Mouse (Mus musculus): ENCODE results near the gene Apmap. TPM values are rescaled to one million over a fixed set of nuclear protein-coding genes. Genes with fewer than 3 reads are reported as not detected.
A peak's percentile ranks its signal among the peaks of the same experiment; 100 is the strongest.

Apmap gene
- polyA plus RNA-seq (2015; fragmentation: Nextera tagmentation; extraction: Ambion mirVana) = 62.5 and 63.1 TPM in 2 replicates

- Histone ChIP-seq H3K36me3 (ENCODE audit: insufficient read depth, low read length) (no peaks in the 10 kb centered on the region), H3K9ac (ENCODE audit: low read depth, low read length) (peak within 1 kb of the TSS; percentile 80), H3K27ac (peak within 1 kb of the TSS; percentile 20), H3K4me2 (ENCODE audit: low read length) (peak within 1 kb of the TSS; percentile 75), H3K27me3 (ENCODE audit: insufficient read depth, low read length) (no peaks in the 10 kb centered on the region), H3K4me1 (replicated peaks; ENCODE audit: insufficient read depth, low read length) (0 out of 2 replicates have a peak, but pooled peaks cover 6% of the 10 kb centered on the region), H3K4me3 (replicated peaks; ENCODE audit: low read depth, low read length) (peak within 1 kb of the TSS; percentile 87), H3K9me3 (replicated peaks; ENCODE audit: low read length) (no peaks in the 10 kb centered on the region)
- peak; percentile 46 for TF ChIP-seq CTCF (IDR thresholded peaks at IDR 0.05; ENCODE audit: low read depth)
- WGBS = under 1% methylated on average over 42 of the region's 42 CpGs
- peak; percentile 97 for ATAC-seq (replicated peaks; ENCODE audit: low FRiP score, low read depth)
- DNase-seq (ENCODE audit: low spot score) = peak; percentile 98
Measured at GRCm38 (mm10) chr2:150608087-150608799, at the start of gene Apmap. TSS of gene Apmap (minus strand) at chr2:150608567.

GRCm38 (mm10) chr2:150656975-150657768 is 48.8 kb upstream of the Apmap start:
- no peak overlapping the region for H3K9ac ChIP-seq (ENCODE audit: low read depth, low read length)
- TF ChIP-seq CTCF (IDR thresholded peaks at IDR 0.05; ENCODE audit: low read depth) = no peak
- no peak overlapping the region for H3K4me2 ChIP-seq (ENCODE audit: low read length)
- ATAC-seq (replicated peaks; ENCODE audit: low FRiP score, low read depth) = peak; percentile 66
- H3K9me3 ChIP-seq (replicated peaks; ENCODE audit: low read length) = no peaks in the 10 kb centered on the region
- H3K4me3 ChIP-seq (replicated peaks; ENCODE audit: low read depth, low read length) = no peak overlapping the region
- WGBS = 38% methylated on average over 8 of the region's 8 CpGs
- DNase-seq (ENCODE audit: low spot score) = no peak
- H3K4me1 ChIP-seq (replicated peaks; ENCODE audit: insufficient read depth, low read length) = no peaks in the 10 kb centered on the region
- no peaks in the 10 kb centered on the region for H3K27me3 ChIP-seq (ENCODE audit: insufficient read depth, low read length)
- H3K27ac ChIP-seq = peak overlapping the region; percentile 47; the same call in 1 of the 2 replicates
- no peaks in the 10 kb centered on the region for H3K36me3 ChIP-seq (ENCODE audit: insufficient read depth, low read length)

GRCm38 (mm10) chr2:150656112-150656511 is 47.7 kb upstream of the Apmap start:
- Histone ChIP-seq H3K36me3 (ENCODE audit: insufficient read depth, low read length) (no peaks in the 10 kb centered on the region), H3K9me3 (replicated peaks; ENCODE audit: low read length) (no peaks in the 10 kb centered on the region), H3K4me3 (replicated peaks; ENCODE audit: low read depth, low read length) (no peak overlapping the region), H3K9ac (ENCODE audit: low read depth, low read length) (no peak overlapping the region), H3K4me1 (replicated peaks; ENCODE audit: insufficient read depth, low read length) (0 out of 2 replicates have a peak, but pooled peaks cover 3% of the 10 kb centered on the region), H3K4me2 (ENCODE audit: low read length) (no peak overlapping the region), H3K27ac (no peak overlapping the region), H3K27me3 (ENCODE audit: insufficient read depth, low read length) (no peaks in the 10 kb centered on the region)
- 94% methylated on average over 3 of the region's 3 CpGs for WGBS
- ATAC-seq (replicated peaks; ENCODE audit: low FRiP score, low read depth) = no peak
- no peak for TF ChIP-seq CTCF (IDR thresholded peaks at IDR 0.05; ENCODE audit: low read depth)
- no peak for DNase-seq (ENCODE audit: low spot score)

- Histone ChIP-seq H3K9me3 (replicated peaks; ENCODE audit: low read length) (no peaks in the 10 kb centered on the region), H3K9ac (ENCODE audit: low read depth, low read length) (no peak overlapping the region), H3K4me3 (replicated peaks; ENCODE audit: low read depth, low read length) (no peak overlapping the region), H3K27me3 (ENCODE audit: insufficient read depth, low read length) (no peaks in the 10 kb centered on the region), H3K4me1 (replicated peaks; ENCODE audit: insufficient read depth, low read length) (peaks cover 3% of the 10 kb centered on the region; the same call in 1 of the 2 replicates), H3K4me2 (ENCODE audit: low read length) (no peak overlapping the region), H3K36me3 (ENCODE audit: insufficient read depth, low read length) (no peaks in the 10 kb centered on the region), H3K27ac (no peak overlapping the region)
- 78% methylated on average over 6 of the region's 6 CpGs for WGBS
- DNase-seq (ENCODE audit: low spot score) (no peak), ATAC-seq (replicated peaks; ENCODE audit: low FRiP score, low read depth) (no peak)
- no peak for TF ChIP-seq CTCF (IDR thresholded peaks at IDR 0.05; ENCODE audit: low read depth)
Measured at GRCm38 (mm10) chr2:150655290-150655689, 46.9 kb upstream of the Apmap start.

GRCm38 (mm10) chr2:150654814-150655213 is 46.4 kb upstream of the Apmap start:
- H3K4me2 ChIP-seq (ENCODE audit: low read length) = no peak overlapping the region
- H3K9me3 ChIP-seq (replicated peaks; ENCODE audit: low read length) = no peaks in the 10 kb centered on the region
- WGBS = 80% methylated on average over 2 of the region's 2 CpGs
- no peak for DNase-seq (ENCODE audit: low spot score)
- peaks cover 3% of the 10 kb centered on the region; the same call in 1 of the 2 replicates for H3K4me1 ChIP-seq (replicated peaks; ENCODE audit: insufficient read depth, low read length)
- TF ChIP-seq CTCF (IDR thresholded peaks at IDR 0.05; ENCODE audit: low read depth) = no peak
- H3K27ac ChIP-seq = no peak overlapping the region
- no peaks in the 10 kb centered on the region for H3K27me3 ChIP-seq (ENCODE audit: insufficient read depth, low read length)
- no peak overlapping the region for H3K9ac ChIP-seq (ENCODE audit: low read depth, low read length)
- no peak overlapping the region for H3K4me3 ChIP-seq (replicated peaks; ENCODE audit: low read depth, low read length)
- no peak for ATAC-seq (replicated peaks; ENCODE audit: low FRiP score, low read depth)
- no peaks in the 10 kb centered on the region for H3K36me3 ChIP-seq (ENCODE audit: insufficient read depth, low read length)

- Histone ChIP-seq H3K4me3 (replicated peaks; ENCODE audit: low read depth, low read length) (no peak overlapping the region), H3K9ac (ENCODE audit: low read depth, low read length) (no peak overlapping the region), H3K36me3 (ENCODE audit: insufficient read depth, low read length) (no peaks in the 10 kb centered on the region), H3K9me3 (replicated peaks; ENCODE audit: low read length) (no peaks in the 10 kb centered on the region), H3K4me1 (replicated peaks; ENCODE audit: insufficient read depth, low read length) (peaks cover 3% of the 10 kb centered on the region; the same call in 1 of the 2 replicates), H3K27me3 (ENCODE audit: insufficient read depth, low read length) (no peaks in the 10 kb centered on the region), H3K4me2 (ENCODE audit: low read length) (no peak overlapping the region), H3K27ac (no peak overlapping the region)
- ATAC-seq (replicated peaks; ENCODE audit: low FRiP score, low read depth) (no peak), DNase-seq (ENCODE audit: low spot score) (no peak)
- TF ChIP-seq CTCF (IDR thresholded peaks at IDR 0.05; ENCODE audit: low read depth) = no peak
- 40% methylated on average over 9 of the region's 9 CpGs for WGBS
Measured at GRCm38 (mm10) chr2:150651366-150651765, 43.0 kb upstream of the Apmap start.
